Mouse (Mus musculus) retina, postnatal 1 day (tissue): Measurements from ENCODE around the gene Psmb1.
"Not testable (repeated sequence)": the region's sequence is repeated elsewhere in the genome, so short reads cannot be mapped to it uniquely, and the experiment has no call there.

ENCODE experiments used
- DNase-seq: peaks from one replicate; pipeline ENCODE4 v3.0.0-alpha.2; 2012

The Psmb1 gene

GRCm38 (mm10) chr17:15456595-15456994 is 43.0 kb downstream of the Psmb1 start:
- DNase-seq, result no peak

GRCm38 (mm10) chr17:15455203-15455602 is 44.3 kb downstream of the Psmb1 start:
- no peak for DNase-seq

GRCm38 (mm10) chr17:15449606-15450005 is 49.9 kb downstream of the Psmb1 start:
- no peak for DNase-seq

- DNase-seq, result not testable (repeated sequence)
These were observed 50.4 kb downstream of the Psmb1 start for GRCm38 (mm10) chr17:15449144-15449543.

GRCm38 (mm10) chr17:15447831-15448230 is 51.7 kb downstream of the Psmb1 start:
- no peak for DNase-seq

- no peak for DNase-seq
These were observed 54.1 kb downstream of the Psmb1 start for GRCm38 (mm10) chr17:15445421-15445820.

- DNase-seq, result peak; percentile 86
These were observed 59.0 kb downstream of the Psmb1 start for GRCm38 (mm10) chr17:15440463-15441121.

GRCm38 (mm10) chr17:15440067-15440462 is 59.5 kb downstream of the Psmb1 start:
- no peak for DNase-seq

- DNase-seq, result no peak
These were observed 64.8 kb downstream of the Psmb1 start for GRCm38 (mm10) chr17:15434748-15435147.

GRCm38 (mm10) chr17:15432036-15432435 is 67.5 kb downstream of the Psmb1 start:
- no peak for DNase-seq

- DNase-seq, result no peak
These were observed 68.0 kb downstream of the Psmb1 start for GRCm38 (mm10) chr17:15431551-15431950.

- no peak for DNase-seq
These were observed 68.5 kb downstream of the Psmb1 start for GRCm38 (mm10) chr17:15431021-15431514.

- DNase-seq, result no peak
These were observed 69.6 kb downstream of the Psmb1 start for GRCm38 (mm10) chr17:15429937-15430336.

GRCm38 (mm10) chr17:15429451-15429850 is 70.1 kb downstream of the Psmb1 start:
- no peak for DNase-seq

GRCm38 (mm10) chr17:15425931-15426330 is 73.6 kb downstream of the Psmb1 start:
- no peak for DNase-seq
